Mouse (Mus musculus) heart, embryonic 14.5 days (tissue): ENCODE results near the gene 1700029F12Rik. TPM values are rescaled to one million over a fixed set of nuclear protein-coding genes. Genes with fewer than 3 reads are reported as not detected.
A peak's percentile ranks its signal among the peaks of the same experiment; 100 is the strongest.

Experiments
- ATAC-seq: fragments of 200-750 bp; cut with Nextera tagmentation; 2 replicates; pipeline ENCODE4 v1.8.0; 2017; ENCODE audit warnings: low read depth, moderate TSS enrichment; ENCODE audit not compliant: insufficient number of reproducible peaks, insufficient read depth, low FRiP score
- H3K27ac ChIP-seq, 2 experiments: fragments of 200-500 bp in 1 of 2; fragments of 300-500 bp in 1 of 2; sonication (generic) in 1 of 2; replicated peaks in 1 of 2; 2 replicates each; pipeline ENCODE4 v1.5.1; 2012 to 2014; ENCODE audit warnings: low read depth in 2 of 2, low read length in 2 of 2, control low read depth in 1 of 2, mild to moderate bottlenecking in 1 of 2, mixed read lengths in 1 of 2; ENCODE audit not compliant: control insufficient read depth in 1 of 2, insufficient read depth in 1 of 2
- H3K27me3 ChIP-seq: fragments of 300-500 bp; sonication (generic); 2 replicates; pipeline ENCODE4 v1.6.1; 2014; ENCODE audit warnings: mild to moderate bottlenecking, low read length, control low read depth; ENCODE audit not compliant: control insufficient read depth, insufficient read depth
- H3K36me3 ChIP-seq: fragments of 300-500 bp; sonication (generic); 2 replicates; pipeline ENCODE4 v1.6.1; 2014; ENCODE audit warnings: mild to moderate bottlenecking, control low read depth, low read length, mixed read lengths; ENCODE audit not compliant: control insufficient read depth, insufficient read depth
- H3K4me1 ChIP-seq, 2 experiments: fragments of 200-500 bp in 1 of 2; fragments of 300-500 bp in 1 of 2; sonication (generic) in 1 of 2; 2 replicates each; pipeline ENCODE4 v1.6.1; 2012 to 2014; ENCODE audit warnings: low read length in 2 of 2, control low read depth in 1 of 2, mixed read lengths in 1 of 2; ENCODE audit not compliant: control insufficient read depth in 2 of 2, insufficient read depth in 2 of 2
- H3K4me2 ChIP-seq: fragments of 300-500 bp; sonication (generic); 2 replicates; pipeline ENCODE4 v1.6.1; 2014; ENCODE audit warnings: mild to moderate bottlenecking, low read length
- H3K4me3 ChIP-seq, 2 experiments: fragments of 200-500 bp in 1 of 2; fragments of 300-500 bp in 1 of 2; sonication (generic) in 1 of 2; 2 replicates each; pipeline ENCODE4 v1.5.1; 2012 to 2014; ENCODE audit warnings: low read length in 2 of 2, mild to moderate bottlenecking in 2 of 2, control low read depth in 1 of 2, low read depth in 1 of 2, moderate library complexity in 1 of 2; ENCODE audit not compliant: control insufficient read depth in 1 of 2, insufficient read depth in 1 of 2
- H3K9ac ChIP-seq: fragments of 300-500 bp; sonication (generic); 2 replicates; pipeline ENCODE4 v1.6.1; 2014; ENCODE audit warnings: mild to moderate bottlenecking, low read length
- H3K9me3 ChIP-seq: fragments of 300-500 bp; sonication (generic); 2 replicates; pipeline ENCODE4 v1.6.1; 2016; ENCODE audit warnings: low read length, control low read depth; ENCODE audit not compliant: control insufficient read depth
- WGBS: fragments of 180-500 bp; shearing (Covaris S2); extraction: QIAGEN DNeasy Blood & Tissue Kit; methylation state at CpG from one replicate; pipeline ENCODE4 v1.1.7; 2014; 5-methylcytosine and 5-hydroxymethylcytosine counted together
- polyA plus RNA-seq: library from polyadenylated mRNA; unstranded; fragments of >200 nt; fragmentation: Nextera tagmentation; extraction: Ambion mirVana; gene quantifications from 2 replicates; pipeline ENCODE4 v1.2.1, GENCODE M21; 2014

1700029F12Rik gene
- polyA plus RNA-seq, result not detected in 2 replicates

DNA sequence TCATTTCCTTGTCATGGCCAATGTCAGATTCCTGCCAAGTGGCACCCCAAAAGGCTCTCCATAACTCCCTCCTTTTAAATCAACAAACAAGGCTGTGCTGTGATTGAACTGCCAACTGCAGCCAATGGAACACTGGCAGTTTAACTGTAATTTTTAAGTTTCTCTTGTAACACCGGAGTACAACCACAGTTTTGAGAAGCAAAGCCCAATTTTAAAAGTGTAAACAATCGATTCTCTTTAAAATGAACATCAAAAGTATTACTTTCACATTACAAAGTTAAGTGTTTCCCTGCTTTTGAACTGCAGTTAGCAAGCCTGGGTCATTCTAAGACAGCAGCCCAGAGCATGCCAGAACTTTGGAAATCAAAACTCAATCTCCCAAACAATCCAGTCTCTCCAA is at the start of gene 1700029F12Rik:
1700029F12Rik (minus strand) TSS at position 101 of the 400 bp plus-strand sequence.
- H3K4me3 ChIP-seq, result no peak within 1 kb of the TSS
- no peak for ATAC-seq
- H3K27me3 ChIP-seq, result no peaks in the 10 kb centered on the region
- H3K36me3 ChIP-seq, result no peaks in the 10 kb centered on the region
- WGBS, result 74% methylated on average over 2 of the region's 2 CpGs
- no peak within 1 kb of the TSS for H3K4me2 ChIP-seq
- peaks cover 0 to 2% of the 10 kb centered on the region in 2 experiments; a peak in 1 of 4 replicates for H3K4me1 ChIP-seq
- no peak within 1 kb of the TSS for H3K27ac ChIP-seq
- no peak within 1 kb of the TSS for H3K9ac ChIP-seq
- no peaks in the 10 kb centered on the region for H3K9me3 ChIP-seq

DNA sequence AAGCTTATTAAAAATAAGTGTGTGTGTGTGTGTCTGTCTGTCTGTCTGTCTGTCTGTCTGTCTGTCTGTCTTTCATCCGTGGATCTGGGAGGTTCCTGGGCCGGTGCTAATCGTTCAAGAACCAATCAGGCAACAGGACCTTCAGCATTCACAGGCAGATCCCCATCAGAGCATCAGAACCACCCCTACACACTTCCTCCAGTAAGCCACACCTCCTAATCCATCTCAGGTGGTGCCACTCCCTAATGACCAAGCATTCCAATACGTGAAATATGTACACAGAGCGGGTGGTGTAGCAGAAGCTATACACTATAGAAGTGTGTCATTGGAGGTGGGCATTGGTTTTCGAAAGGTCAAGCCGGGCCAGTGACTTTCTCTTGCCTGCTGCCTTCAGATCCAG is 48.3 kb upstream of the 1700029F12Rik start:
- no peak overlapping the region for H3K27ac ChIP-seq
- H3K9me3 ChIP-seq, result no peaks in the 10 kb centered on the region
- peaks cover 0 to 2% of the 10 kb centered on the region in 2 experiments; a peak in 1 of 4 replicates for H3K4me1 ChIP-seq
- ATAC-seq, result no peak
- H3K9ac ChIP-seq, result no peak overlapping the region
- H3K27me3 ChIP-seq, result no peaks in the 10 kb centered on the region
- no peak overlapping the region for H3K4me3 ChIP-seq
- no peak overlapping the region for H3K4me2 ChIP-seq
- 83% methylated on average over 7 of the region's 7 CpGs for WGBS
- H3K36me3 ChIP-seq, result no peaks in the 10 kb centered on the region

DNA sequence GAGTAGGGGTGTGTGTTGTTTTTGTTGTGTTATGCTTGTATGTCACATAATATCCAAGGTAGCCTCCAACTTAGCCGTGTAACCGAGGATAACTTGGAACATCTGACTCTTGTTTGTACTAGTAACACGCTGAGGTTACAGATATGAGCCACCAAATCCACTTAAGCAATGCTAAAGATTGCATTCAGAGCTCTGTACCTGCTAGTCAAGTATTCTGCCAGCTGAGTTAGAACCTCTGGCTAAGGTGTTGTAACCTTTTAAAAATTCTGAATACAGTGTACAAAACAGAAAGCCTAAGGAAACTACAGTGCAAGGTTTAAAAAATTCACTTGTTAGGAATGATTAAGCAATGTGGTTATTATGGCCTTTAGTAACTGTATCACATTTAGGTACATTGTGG is 46.5 kb upstream of the 1700029F12Rik start:
- Histone ChIP-seq H3K27me3 (no peaks in the 10 kb centered on the region), H3K4me1 (no peaks in the 10 kb centered on the region), H3K27ac (no peak overlapping the region), H3K36me3 (no peaks in the 10 kb centered on the region), H3K9ac (no peak overlapping the region), H3K4me3 (no peak overlapping the region), H3K9me3 (no peaks in the 10 kb centered on the region), H3K4me2 (no peak overlapping the region)
- 70% methylated on average over 3 of the region's 3 CpGs for WGBS
- no peak for ATAC-seq

DNA sequence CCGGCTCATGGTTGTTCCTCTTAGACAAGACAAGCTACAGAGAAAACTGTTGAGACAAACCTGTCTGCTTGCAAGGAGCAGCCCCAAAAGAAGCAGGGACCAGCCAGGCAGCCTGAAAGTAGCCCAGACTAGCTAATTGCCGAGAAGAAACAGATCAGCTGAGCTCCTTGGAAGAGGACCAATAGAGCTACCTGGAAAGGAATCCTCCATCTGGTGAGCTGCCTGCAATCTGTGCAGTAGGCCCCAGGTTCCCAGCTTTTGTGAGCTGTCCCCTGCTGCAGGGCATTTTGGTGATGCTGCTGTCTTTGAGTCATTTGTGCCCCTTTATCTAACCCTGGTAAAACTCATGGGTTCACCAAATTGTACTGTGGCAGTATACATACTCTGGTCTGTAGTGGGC is 46.0 kb upstream of the 1700029F12Rik start:
- H3K4me3 ChIP-seq, result no peak overlapping the region
- no peaks in the 10 kb centered on the region for H3K9me3 ChIP-seq
- H3K36me3 ChIP-seq, result no peaks in the 10 kb centered on the region
- no peak overlapping the region for H3K27ac ChIP-seq
- H3K4me1 ChIP-seq, result no peaks in the 10 kb centered on the region
- no peaks in the 10 kb centered on the region for H3K27me3 ChIP-seq
- ATAC-seq, result no peak
- no peak overlapping the region for H3K9ac ChIP-seq
- 70% methylated on average over 2 of the region's 2 CpGs for WGBS
- H3K4me2 ChIP-seq, result no peak overlapping the region

DNA sequence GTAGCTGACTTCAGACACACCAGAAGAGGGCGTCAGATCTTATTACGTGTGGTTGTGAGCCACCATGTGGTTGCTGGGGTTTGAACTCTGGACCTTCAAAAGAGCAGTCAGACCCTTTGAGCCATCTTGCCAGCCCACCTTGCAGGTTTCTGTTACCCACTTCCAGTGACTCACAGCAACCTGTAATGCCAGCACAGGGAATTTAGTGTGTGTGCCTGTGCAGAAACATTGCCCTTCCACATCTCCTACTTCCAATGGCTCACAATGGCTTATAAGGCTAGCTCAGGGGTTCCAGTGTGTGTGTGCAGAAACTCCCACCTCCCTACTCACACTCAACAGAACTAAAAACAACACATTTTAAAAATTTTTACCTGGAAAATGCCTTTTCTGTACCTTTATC is 43.4 kb upstream of the 1700029F12Rik start:
- H3K4me1 ChIP-seq, result no peaks in the 10 kb centered on the region
- no peak overlapping the region for H3K4me3 ChIP-seq
- ATAC-seq, result no peak
- no peak overlapping the region for H3K9ac ChIP-seq
- H3K36me3 ChIP-seq, result no peaks in the 10 kb centered on the region
- no peaks in the 10 kb centered on the region for H3K27me3 ChIP-seq
- no peak overlapping the region for H3K27ac ChIP-seq
- WGBS, result 93% methylated on average over 2 of the region's 2 CpGs
- H3K9me3 ChIP-seq, result no peaks in the 10 kb centered on the region
- no peak overlapping the region for H3K4me2 ChIP-seq

DNA sequence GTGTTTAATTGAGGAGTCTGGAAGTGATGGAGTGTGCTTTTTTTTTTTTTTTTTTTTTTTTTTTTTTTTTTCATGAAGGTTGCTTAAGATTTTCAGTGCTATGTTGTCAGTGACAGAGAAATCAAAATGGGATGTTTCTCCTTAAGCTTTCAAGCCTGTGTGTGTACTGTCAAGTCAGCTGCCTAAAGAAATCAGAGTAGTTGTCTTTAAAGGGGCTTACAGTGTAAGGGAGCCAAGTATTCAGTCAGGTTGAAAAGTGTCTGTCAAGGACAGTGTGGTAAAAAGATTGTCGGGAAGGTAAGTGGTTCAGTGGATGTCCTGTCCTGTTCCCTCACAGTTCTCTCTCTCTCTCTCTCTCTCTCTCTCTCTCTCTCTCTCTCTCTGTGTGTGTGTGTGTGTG is 39.3 kb upstream of the 1700029F12Rik start:
- Histone ChIP-seq H3K4me1 (peaks cover 0 to 4% of the 10 kb centered on the region in 2 experiments; a peak in 1 of 4 replicates), H3K27ac (no peak overlapping the region), H3K4me3 (no peak overlapping the region), H3K36me3 (no peaks in the 10 kb centered on the region), H3K4me2 (no peak overlapping the region), H3K27me3 (peaks cover 4% of the 10 kb centered on the region; the same call in 1 of the 2 replicates), H3K9ac (no peak overlapping the region), H3K9me3 (no peaks in the 10 kb centered on the region)
- 33% methylated on average over 1 of the region's 1 CpGs for WGBS
- ATAC-seq, result no peak

DNA sequence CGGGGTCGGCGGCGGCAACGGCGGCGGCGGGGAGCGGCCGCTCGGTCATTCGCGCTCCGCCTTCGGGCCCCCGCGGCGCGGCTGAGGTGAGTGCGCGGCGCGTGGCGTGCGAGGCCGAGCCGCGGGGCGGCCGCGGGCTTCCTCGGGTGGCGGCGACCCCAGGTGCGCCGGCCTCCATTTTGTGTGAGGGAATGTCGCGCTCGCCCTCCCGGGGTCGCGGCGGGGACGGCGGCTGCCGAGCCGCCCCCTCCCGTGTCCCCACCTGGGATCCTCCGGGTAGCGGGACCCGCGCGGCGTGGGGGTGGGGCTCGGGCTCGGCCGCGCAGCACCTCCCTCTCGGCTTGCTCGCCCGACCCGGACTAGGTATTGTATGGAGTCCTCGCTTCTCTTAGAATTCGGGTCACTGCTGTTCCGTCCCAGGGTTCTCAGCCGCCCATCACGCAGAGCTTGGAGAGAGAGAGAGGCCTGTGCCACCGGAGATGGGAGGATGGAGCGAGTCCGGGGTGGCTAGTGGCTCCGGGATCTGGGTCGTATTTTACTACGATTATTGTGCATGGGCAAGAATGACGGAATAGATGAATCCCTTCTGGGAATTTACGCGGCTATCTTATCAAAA is 37.6 kb upstream of the 1700029F12Rik start:
- Histone ChIP-seq H3K36me3 (no peaks in the 10 kb centered on the region), H3K27ac (peak overlapping the region; percentile 6 to 75; a peak in 3 of 4 replicates)
- WGBS, result under 1% methylated on average over 61 of the region's 76 CpGs

More for the DNA sequence above, 37.6 kb upstream of the 1700029F12Rik start:
- ATAC-seq, result peak; percentile 72
- Histone ChIP-seq H3K9me3 (no peaks in the 10 kb centered on the region), H3K9ac (peak overlapping the region; percentile 85), H3K4me2 (peak overlapping the region; percentile 86), H3K4me3 (peak overlapping the region; percentile 61 to 82), H3K27me3 (peaks cover 4% of the 10 kb centered on the region; the same call in 1 of the 2 replicates), H3K4me1 (peaks cover 0 to 4% of the 10 kb centered on the region in 2 experiments; a peak in 1 of 4 replicates)
